ENCODE assay signal across 28 mouse cellular contexts in genomic region chr3:85929711-85930110, GRCm38 (mm10). TPM values are rescaled to one million over a fixed set of nuclear protein-coding genes. Genes with fewer than 3 reads are reported as not detected.
DNase-seq lines count a peak whose midpoint lies in the region; ATAC-seq and TF ChIP-seq lines count a peak whose summit lies in the region.
"Had no signal": no experiment of that assay in that cellular context is flagged by ENCODE, and none has a peak within 500 bp of the region (broad histone marks: within the 10 kb centered on the region; RNA-seq: fewer than 3 reads in every experiment).

No protein-coding gene starts in this region.

- peak; percentile 11 to 71 for DNase-seq in adrenal gland, adult (ENCODE audit: inconsistent age in 2 of 2, low spot score in 1 of 2)
- DNase-seq in adrenal gland, postnatal 10 days, result no peak
- no peak for DNase-seq in gastrocnemius, adult 2 months
- no peak for DNase-seq in gastrocnemius, postnatal 10 days
- peak; percentile 28 for DNase-seq in lung, postnatal 36 days
- DNase-seq in lung, postnatal 25 days (ENCODE audit: low spot score), result no peak
- no peak for DNase-seq in ovary, postnatal 14 days (ENCODE audit: low spot score)
- no peak for DNase-seq in midbrain, postnatal 0 days (ENCODE audit: low spot score)
- DNase-seq: cerebellum, adult 8-10 months; cerebellum, postnatal 25 days; gastrocnemius, postnatal 36 days; kidney, adult 11 months; kidney, postnatal 14 days; layer of hippocampus, adult 9-11 months; lung, postnatal 4 days; right cerebral cortex, adult 18-20 months; spleen, adult 18-20 months; thymus, adult 18-20 months; thymus, postnatal 25 days had no signal

- 87% methylated on average over 5 of the region's 5 CpGs for WGBS in midbrain, postnatal 0 days

- H3K36me3 ChIP-seq in midbrain, postnatal 0 days (ENCODE audit: insufficient read depth, low read length), result no peaks in the 10 kb centered on the region
- H3K36me3 ChIP-seq: heart, embryonic 15.5 days; hindbrain, embryonic 10.5 days; hindbrain, embryonic 15.5 days; lung, embryonic 15.5 days; midbrain, embryonic 13.5 days had no signal

- no peak overlapping the region for H3K4me2 ChIP-seq in midbrain, postnatal 0 days (ENCODE audit: low read depth, low read length, poor library complexity, severe bottlenecking)
- H3K4me2 ChIP-seq: heart, embryonic 15.5 days; hindbrain, embryonic 15.5 days; lung, embryonic 15.5 days; midbrain, embryonic 13.5 days had no signal

- H3K9me3 ChIP-seq in midbrain, postnatal 0 days (ENCODE audit: low read length), result no peaks in the 10 kb centered on the region
- H3K9me3 ChIP-seq: heart, embryonic 15.5 days; hindbrain, embryonic 10.5 days; hindbrain, embryonic 15.5 days; lung, embryonic 15.5 days; megakaryocyte, embryonic 14.5 days; midbrain, embryonic 13.5 days had no signal

- 0 out of 2 replicates have a peak overlapping the region, but pooled peaks have one; percentile 13 for H3K27ac ChIP-seq in gastrocnemius, adult 2 months
- no peak overlapping the region for H3K27ac ChIP-seq in midbrain, postnatal 0 days (ENCODE audit: low read depth, low read length)
- H3K27ac ChIP-seq: heart, embryonic 15.5 days; hindbrain, embryonic 10.5 days; hindbrain, embryonic 15.5 days; lung, embryonic 15.5 days; midbrain, embryonic 13.5 days had no signal

- H3K27me3 ChIP-seq in midbrain, postnatal 0 days (ENCODE audit: insufficient read depth, low read length), result no peaks in the 10 kb centered on the region
- H3K27me3 ChIP-seq: heart, embryonic 15.5 days; hindbrain, embryonic 15.5 days; lung, embryonic 15.5 days; midbrain, embryonic 13.5 days had no signal

- no peak for TF ChIP-seq CTCF in gastrocnemius, adult 2 months (IDR thresholded peaks at IDR 0.05)
- TF ChIP-seq CTCF in midbrain, postnatal 0 days (IDR thresholded peaks at IDR 0.05), result no peak

- intact Hi-C loops in gastrocnemius, adult 2 months (cut with DNase I), result loop anchor here (5.0 to 10.0 kb wide), 2 partner anchors 198 to 1015 kb away; no protein-coding TSS in a partner anchor

- ATAC-seq in midbrain, postnatal 0 days (ENCODE audit: low FRiP score), result no peak
- ATAC-seq: forebrain, embryonic 14.5 days; inflammation-experienced regulatory T-cells, adult 6 months; midbrain, embryonic 13.5 days had no signal

- H3K4me1 ChIP-seq in midbrain, postnatal 0 days (ENCODE audit: insufficient read depth, low read length), result no peaks in the 10 kb centered on the region
- H3K4me1 ChIP-seq: hindbrain, embryonic 10.5 days; hindbrain, embryonic 15.5 days; lung, embryonic 15.5 days; megakaryocyte, embryonic 14.5 days; midbrain, embryonic 13.5 days had no signal

- no peak overlapping the region for H3K4me3 ChIP-seq in gastrocnemius, adult 2 months
- no peak overlapping the region for H3K4me3 ChIP-seq in midbrain, postnatal 0 days (ENCODE audit: low read depth, low read length)
- H3K4me3 ChIP-seq: heart, embryonic 15.5 days; hindbrain, embryonic 10.5 days; hindbrain, embryonic 15.5 days; lung, embryonic 15.5 days; megakaryocyte, embryonic 14.5 days; midbrain, embryonic 13.5 days had no signal

- no peak overlapping the region for H3K9ac ChIP-seq in midbrain, postnatal 0 days (replicated peaks; ENCODE audit: low read length, poor library complexity, severe bottlenecking)
- H3K9ac ChIP-seq: heart, embryonic 15.5 days; hindbrain, embryonic 15.5 days; lung, embryonic 15.5 days; midbrain, embryonic 13.5 days had no signal

RNA-seq across cellular contexts. Expression of gene Sh3d19, which starts 41.2 kb away (rescaled TPM):
- total RNA-seq in adrenal gland, postnatal 10 days (2021), result 10 to 100 TPM; 26.2 to 28.9 TPM
- total RNA-seq in gastrocnemius, adult 2 months (2021), result 10 to 100 TPM; 12.5 to 13.2 TPM
- total RNA-seq in gastrocnemius, postnatal 10 days (2021), result 10 to 100 TPM; 26.7 to 35.6 TPM
- total RNA-seq in midbrain, postnatal 0 days (2014; rRNA removed), result 25.1 and 32.0 TPM in 2 replicates
- polyA plus RNA-seq in midbrain, postnatal 0 days (2015; fragmentation: Nextera tagmentation; extraction: Ambion mirVana), result 13.5 and 13.8 TPM in 2 replicates

RNA-seq across cellular contexts. Expression of gene Gm37240, which starts 42.4 kb away (rescaled TPM):
- total RNA-seq in adrenal gland, postnatal 10 days (2021), result 1 to 10 TPM; 3.9 to 6.6 TPM
- total RNA-seq in gastrocnemius, adult 2 months (2021), result 10 to 100 TPM; 34.5 to 37.4 TPM
- 10 to 100 TPM; 28.9 to 37.3 TPM for total RNA-seq in gastrocnemius, postnatal 10 days (2021)
- total RNA-seq in midbrain, postnatal 0 days (2014; rRNA removed), result 1.9 and 2.2 TPM in 2 replicates
- polyA plus RNA-seq in midbrain, postnatal 0 days (2015; fragmentation: Nextera tagmentation; extraction: Ambion mirVana), result 0.43 and 0.65 TPM in 2 replicates
- total RNA-seq: MEL had no signal

RNA-seq across cellular contexts. Expression of gene Glt28d2, which starts 42.4 kb away (rescaled TPM):
- 1 to 10 TPM; 1.4 to 2.5 TPM for total RNA-seq in adrenal gland, postnatal 10 days (2021)
- total RNA-seq in gastrocnemius, adult 2 months (2021), result 1 to 10 TPM; 8.0 to 9.4 TPM
- total RNA-seq in gastrocnemius, postnatal 10 days (2021), result 1 to 10 TPM; 5.5 to 6.1 TPM
- 0.16 and 0.33 TPM in 2 replicates for total RNA-seq in midbrain, postnatal 0 days (2014; rRNA removed)
- polyA plus RNA-seq in midbrain, postnatal 0 days (2015; fragmentation: Nextera tagmentation; extraction: Ambion mirVana), result 0.21 and 0.42 TPM in 2 replicates
- total RNA-seq: MEL had no signal
- polyA plus RNA-seq: midbrain, embryonic 13.5 days had no signal

Comparison
In these comparisons a context has a peak if more than half of its experiments do, and no peak if none do; other contexts are left out.
1. DNase-seq: peak in adrenal gland, adult (2 of 2) and lung, postnatal 36 days (single experiment); none in adrenal gland, postnatal 10 days (single experiment), gastrocnemius, adult 2 months (single experiment), gastrocnemius, postnatal 10 days (single experiment), lung, postnatal 25 days (single experiment), ovary, postnatal 14 days (single experiment) and midbrain, postnatal 0 days (single experiment).